Mouse (Mus musculus): ENCODE measurements at regions not wholly inside any gene's neighbourhood (a gene's known extent, or its start where the extent isn't known, plus 50 kb on each side); places are given as distances from the start of the nearest gene placed in this dataset.

DNA sequence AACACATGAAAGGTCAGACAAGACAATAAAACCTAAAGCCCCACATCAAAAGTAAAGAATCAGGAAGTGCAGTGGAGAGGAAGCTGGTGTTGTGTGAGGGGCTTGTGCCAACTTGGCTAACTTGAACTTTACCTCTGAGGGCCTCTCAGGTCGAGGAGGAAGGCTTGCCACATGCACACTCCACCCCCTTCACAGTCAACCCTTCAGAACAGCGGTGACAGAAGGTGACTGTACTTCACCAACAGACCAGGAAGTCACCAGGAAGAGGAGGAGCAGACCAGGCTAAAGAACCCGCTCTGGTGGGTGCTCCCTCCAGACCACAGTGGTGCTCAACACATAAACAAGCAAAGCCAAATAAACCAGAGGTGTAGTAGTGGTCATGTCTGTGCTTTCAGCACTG is 341.0 kb downstream of the Zfp706 start:
- no peak for DNase-seq

DNA sequence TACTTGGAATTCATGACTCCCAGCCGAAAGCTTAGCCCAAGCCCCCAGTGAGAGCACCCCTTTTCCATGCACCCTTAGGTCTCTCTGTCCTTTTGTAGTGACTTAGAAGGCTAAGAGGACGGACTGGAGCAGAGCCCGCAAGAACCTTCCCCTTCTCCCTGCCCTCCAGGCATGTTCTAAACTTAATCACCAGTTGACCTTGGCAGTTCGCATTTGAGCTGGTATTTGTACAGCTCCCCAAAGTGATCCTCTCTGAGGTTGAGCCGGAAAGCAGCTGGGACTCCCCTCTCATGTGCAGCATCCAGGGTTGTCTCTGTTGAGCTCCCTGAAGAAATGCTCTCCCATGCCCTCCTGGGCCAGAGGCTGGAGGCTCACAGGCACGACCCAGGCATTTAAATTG is 343.2 kb downstream of the Zfp706 start:
- DNase-seq, result no peak

DNA sequence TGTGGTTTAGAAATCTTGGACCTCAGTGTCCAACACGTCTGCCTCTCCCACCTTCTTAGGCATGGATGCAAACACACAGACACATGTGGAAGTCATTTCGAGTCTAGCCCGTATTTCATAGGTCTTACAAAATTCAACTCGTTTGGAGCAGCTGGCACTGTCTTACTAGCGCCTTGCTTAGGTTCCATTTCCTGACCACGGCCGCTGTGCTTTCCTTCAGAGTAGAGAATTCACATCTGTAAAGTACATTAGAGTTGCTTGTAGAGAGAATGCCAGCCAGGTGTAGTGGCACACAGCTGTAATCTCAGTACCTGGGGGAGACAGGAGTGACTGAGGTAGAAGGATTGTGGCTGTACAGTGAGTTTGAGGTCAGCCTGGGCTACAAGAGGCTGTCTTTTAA is 346.6 kb downstream of the Zfp706 start:
- DNase-seq, result no peak

Measured in kidney, postnatal 4 days (tissue).